Mouse (Mus musculus) frontal cortex, postnatal 36 days (tissue): Measurements from ENCODE around the gene Rnf144b.

Source experiments
- DNase-seq, 2 experiments: peaks; one replicate each; pipeline ENCODE4 v3.0.0; 2022; ENCODE audit warnings: low spot score in 2 of 2

Rnf144b gene

DNA sequence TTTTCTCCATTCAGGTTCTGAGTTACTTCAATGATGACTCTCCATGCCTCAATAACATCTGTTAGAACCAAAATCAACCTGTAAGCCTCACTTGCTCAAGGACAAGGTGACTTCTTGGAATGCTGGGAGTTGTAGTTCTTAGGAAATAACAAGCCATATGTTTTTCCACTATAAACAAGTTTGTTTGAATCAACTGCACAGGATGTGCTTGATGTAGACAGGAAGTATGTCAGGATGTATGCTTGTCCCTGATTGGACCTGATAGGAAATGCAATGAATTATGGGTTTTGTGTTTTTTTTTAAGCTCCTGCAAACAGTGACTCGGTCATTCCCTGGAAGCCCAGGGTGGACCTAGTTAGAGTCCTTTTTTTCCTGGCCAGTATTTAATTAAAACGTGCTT lies 139.5 kb downstream of the Rnf144b start:
- no peak for DNase-seq

DNA sequence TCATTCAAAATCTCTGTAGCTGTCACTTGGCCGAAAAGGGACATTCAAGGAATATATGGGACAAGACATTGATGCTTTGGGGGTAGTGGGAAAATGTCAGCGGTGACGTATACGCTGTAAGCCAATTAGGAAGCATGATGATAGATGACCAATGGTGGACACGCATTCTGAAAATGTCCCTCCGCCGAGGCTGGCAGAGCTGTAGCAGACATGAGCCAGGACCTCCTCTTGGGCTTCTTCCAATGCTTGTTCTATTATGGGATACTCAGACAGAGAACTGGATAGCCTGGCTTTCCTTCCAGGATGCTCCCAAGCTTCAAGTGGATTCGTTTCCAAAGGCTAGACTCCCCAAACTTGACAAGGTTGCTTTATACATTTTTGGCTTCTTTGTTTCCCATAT lies 141.9 kb downstream of the Rnf144b start:
- no peak for DNase-seq

DNA sequence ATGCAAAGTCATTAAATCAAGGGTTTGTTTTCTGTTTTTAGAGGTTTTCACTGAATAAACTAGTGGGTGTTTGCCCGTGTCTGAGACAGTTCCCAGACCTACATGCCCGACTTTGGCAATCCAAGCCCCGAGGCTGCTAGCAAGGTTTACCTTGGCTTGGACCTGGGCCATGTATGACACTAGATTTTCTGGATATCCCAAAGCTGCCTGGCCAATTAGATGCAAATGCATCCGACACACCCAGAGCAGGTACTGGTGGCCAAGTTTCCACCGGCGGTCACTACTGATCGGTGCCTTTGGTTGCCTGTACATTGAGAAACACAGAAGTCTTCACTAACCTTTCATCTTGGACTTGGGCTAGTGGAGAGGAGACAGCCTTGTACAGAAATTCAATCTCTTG lies 144.0 kb downstream of the Rnf144b start:
- DNase-seq = no peak

DNA sequence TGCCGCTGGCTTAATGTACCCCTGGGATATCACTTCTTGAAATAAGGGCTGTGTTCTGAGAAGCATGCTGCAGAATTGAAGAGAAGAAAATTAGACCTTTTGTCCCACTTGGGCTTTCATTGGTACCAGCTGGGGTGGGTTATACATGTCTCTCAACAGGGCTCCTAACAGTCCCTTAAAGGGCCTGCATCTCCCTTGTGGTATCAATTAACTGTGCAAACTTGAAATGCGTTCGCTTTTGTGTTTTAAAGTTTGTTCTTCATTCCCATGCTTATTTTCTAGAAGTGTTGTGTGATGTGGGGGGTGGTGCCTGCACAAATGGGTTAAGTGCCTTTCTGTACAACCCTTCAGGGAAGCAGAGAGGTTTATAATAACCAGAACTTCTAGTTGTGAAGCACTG lies 145.8 kb downstream of the Rnf144b start:
- DNase-seq = no peak

DNA sequence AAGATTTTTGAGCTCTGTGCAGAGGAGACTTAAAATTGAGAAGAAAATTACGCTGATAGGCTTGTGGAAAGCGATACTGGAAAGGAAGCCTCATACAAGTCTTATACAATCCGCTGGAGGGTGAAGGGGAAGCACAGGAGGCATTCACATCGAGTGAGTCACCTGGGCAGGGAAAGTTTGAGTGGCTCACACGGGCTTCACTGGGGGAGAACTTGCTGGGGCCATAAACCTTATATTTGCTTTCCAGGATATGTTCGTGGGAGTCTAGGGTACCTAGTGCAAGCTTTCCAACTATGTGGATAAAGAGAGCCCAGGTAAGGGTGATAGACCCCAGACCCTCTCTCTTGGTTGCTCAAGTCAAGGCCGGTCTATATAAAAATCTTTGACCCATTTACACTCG lies 150.5 kb downstream of the Rnf144b start:
- no peak for DNase-seq

DNA sequence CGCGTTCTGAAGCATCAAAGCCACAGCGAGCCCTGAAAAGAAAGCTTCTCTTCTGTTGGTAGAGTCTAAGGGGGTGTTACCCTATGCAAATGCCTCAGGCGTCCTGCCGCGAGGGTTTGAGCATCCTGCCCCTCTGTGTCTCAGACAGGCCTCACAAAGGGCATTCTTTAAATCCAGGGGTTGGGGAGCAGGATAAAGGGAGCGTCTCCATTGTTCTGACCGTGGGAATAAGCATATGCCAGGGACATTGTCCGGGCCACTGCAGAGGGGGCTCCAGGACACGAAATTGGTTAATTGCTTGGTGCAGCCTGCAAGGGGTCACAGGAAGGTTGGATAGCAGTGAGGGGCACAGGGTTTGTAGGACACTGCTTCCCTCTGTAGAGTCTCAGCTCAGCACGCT lies 151.0 kb downstream of the Rnf144b start:
- DNase-seq = no peak

DNA sequence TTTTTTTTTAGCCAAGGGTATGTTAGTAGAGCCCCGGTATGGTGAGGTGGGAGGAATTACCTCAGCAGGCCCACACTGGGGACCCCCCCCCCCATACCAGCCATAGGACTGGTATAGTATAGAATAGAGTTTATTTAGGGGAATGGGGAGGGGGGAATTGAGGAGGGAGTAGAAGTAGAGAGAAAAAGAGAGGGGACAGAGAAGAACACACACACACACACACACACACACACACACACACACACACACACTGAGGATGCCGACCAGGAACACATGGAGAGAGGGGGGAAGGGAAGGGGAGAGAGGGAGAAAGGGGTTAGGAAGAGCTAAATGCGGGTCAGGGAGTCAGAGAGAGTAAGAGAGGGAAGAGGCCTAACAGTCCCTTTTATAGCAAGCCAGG lies 151.7 kb downstream of the Rnf144b start:
- no peak for DNase-seq

DNA sequence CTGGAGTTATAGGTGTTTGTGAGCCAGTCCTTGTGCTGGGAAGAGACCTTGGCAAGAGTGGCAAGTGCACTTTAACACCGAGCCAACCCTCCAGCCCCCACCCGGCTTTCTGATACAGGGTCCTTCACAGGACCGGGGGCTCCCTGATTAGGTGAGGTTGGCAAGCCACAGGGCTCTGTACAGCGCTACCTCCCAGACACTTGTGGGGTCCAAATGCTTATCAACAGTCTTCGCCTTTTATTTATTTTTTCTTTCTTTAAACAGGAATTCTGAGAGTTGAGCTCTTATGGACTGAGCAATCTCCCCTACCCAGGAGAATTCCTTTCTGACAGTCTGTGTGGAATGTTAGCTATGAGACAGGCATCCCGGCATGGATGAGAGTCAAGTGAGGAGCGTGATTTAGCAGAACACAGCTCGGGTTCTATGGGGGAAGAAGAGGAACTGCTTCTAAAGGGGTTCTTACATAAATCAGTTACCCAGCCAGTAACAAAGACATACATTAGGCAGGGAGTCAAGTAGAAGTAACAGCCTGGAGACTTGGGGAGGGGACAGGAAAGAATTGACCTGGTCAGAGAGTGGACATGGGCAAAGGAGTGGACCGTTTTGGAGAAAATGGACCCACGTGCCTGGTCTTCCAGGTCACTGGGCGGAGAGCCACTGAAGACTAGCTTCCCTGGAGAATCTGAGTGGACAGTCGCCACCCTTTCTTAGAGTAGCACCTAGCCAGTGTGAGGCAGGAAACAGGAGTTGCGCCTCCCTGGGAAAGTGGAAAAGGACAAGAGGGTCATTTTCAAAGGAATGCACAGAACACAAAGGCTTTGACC lies 154.8 kb downstream of the Rnf144b start:
- DNase-seq = no peak

DNA sequence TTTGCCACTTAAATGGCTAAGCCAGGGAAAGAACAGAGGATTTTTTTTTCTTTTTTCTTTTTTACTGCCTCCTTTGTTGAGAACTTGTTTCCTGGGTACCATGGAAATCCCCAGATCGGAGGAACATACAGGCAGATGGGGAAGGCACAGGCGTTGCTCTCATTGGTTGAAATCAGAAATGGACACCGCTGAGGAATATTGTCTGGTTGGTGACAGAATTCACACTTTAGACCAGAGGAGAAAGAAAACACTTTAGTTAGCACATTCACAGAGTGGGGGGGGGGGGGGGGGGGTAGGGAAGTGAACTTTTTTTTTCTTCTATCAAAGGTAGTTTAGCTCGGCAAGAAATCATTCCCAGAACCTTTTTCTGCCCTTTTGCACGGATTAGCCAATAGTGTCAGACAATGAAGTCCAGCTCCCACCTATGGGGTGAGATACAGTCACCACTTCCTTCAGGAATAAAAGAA lies 155.4 kb downstream of the Rnf144b start:
- no peak for DNase-seq

DNA sequence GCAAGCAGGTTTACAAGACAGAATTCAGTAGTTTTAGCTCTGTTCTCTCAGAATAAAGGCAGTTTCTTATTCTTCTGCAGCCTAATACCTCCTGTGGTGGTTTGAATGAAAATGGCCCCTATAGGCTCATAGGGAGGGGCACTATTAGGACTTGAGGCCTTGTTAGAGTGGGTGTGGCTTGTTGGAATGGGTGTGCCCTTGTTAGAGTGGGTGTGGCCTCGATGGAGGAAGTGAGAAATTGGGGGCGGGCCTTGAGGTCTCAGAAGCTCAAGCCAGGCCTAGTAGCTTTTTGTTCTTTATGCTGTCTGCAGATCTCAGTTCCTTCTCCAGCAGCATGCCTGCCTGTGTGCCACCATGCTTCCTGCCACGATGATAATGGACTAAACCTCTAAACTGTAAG lies 159.8 kb downstream of the Rnf144b start:
- no peak for DNase-seq

DNA sequence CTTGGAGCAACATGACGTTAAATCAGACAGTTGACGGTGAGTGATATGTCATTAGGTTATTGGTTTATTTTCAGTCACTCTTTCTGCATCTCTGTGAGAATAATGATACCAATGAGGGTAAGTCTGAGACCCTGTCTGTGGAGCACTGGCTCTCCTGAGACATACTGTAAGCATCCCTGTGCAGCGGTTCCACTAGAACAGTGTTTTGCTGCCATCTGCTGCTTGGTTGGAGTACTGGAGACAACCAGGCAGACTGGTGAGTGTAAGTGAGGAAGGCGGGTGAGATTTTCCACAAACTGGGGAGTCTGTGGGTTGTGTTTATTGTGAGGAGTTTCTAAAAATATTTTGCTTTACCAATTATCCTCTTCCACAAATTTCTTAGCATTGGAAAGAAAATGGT lies 166.0 kb downstream of the Rnf144b start:
- peak; percentile 75 to 79 for DNase-seq

DNA sequence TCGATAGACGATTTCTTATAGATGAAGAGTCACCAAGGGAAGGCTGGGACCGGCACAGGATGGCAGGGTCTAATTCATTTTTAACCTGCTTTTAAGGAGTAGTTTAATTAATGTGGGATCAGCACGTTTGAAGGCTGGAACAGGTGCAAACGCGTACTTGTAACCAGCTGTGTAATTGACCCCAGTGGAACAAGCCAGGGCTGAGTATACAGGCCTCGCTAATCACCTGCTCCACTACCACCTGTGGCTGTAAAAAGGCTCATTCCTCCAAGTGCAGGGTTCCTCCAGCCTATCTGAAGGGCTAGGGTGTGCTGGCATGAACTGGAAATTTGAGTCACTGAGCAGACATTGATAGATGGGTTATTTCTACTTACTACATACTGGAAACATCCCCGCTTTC lies 174.0 kb downstream of the Rnf144b start:
- DNase-seq = no peak
